Mouse (Mus musculus): Measurements from ENCODE around the gene Mgll. TPM values are rescaled to one million over a fixed set of nuclear protein-coding genes. Genes with fewer than 3 reads are reported as not detected.

The Mgll gene
- polyA plus RNA-seq, 1 experiment from 2014 or later, result 4.4 TPM

GRCm38 (mm10) chr6:88836178-88836819, 112.1 kb downstream of the Mgll start:
- no peak overlapping the region for H3K4me3 ChIP-seq (ENCODE audit: low read depth, low read length)
- no peak for DNase-seq (ENCODE audit: low spot score)
- no peaks in the 10 kb centered on the region for H3K36me3 ChIP-seq (ENCODE audit: control insufficient read depth, insufficient read depth, low read length)
- no peak for ATAC-seq (replicated peaks; ENCODE audit: low FRiP score)
- H3K9me3 ChIP-seq (ENCODE audit: control insufficient read depth, low read length), result no peaks in the 10 kb centered on the region
- no peak overlapping the region for H3K9ac ChIP-seq (ENCODE audit: low read length)
- H3K27me3 ChIP-seq (ENCODE audit: control insufficient read depth, insufficient read depth, low read length), result no peaks in the 10 kb centered on the region
- H3K4me2 ChIP-seq (ENCODE audit: low read depth, low read length, severe bottlenecking), result no peak overlapping the region
- peaks cover 5% of the 10 kb centered on the region for H3K4me1 ChIP-seq (replicated peaks; ENCODE audit: control insufficient read depth, insufficient read depth, low read length)
- H3K27ac ChIP-seq (ENCODE audit: low read depth, low read length), result no peak overlapping the region
- WGBS, result 93% methylated on average over 28 of the region's 28 CpGs

GRCm38 (mm10) chr6:88837999-88838398, 113.8 kb downstream of the Mgll start:
- DNase-seq (ENCODE audit: low spot score) (no peak), ATAC-seq (replicated peaks; ENCODE audit: low FRiP score) (no peak)
- no peak overlapping the region for H3K4me2 ChIP-seq (ENCODE audit: low read depth, low read length, severe bottlenecking)
- no peak overlapping the region for H3K27ac ChIP-seq (ENCODE audit: low read depth, low read length)
- no peaks in the 10 kb centered on the region for H3K27me3 ChIP-seq (ENCODE audit: control insufficient read depth, insufficient read depth, low read length)
- H3K9ac ChIP-seq (ENCODE audit: low read length), result no peak overlapping the region
- no peaks in the 10 kb centered on the region for H3K36me3 ChIP-seq (ENCODE audit: control insufficient read depth, insufficient read depth, low read length)
- H3K4me3 ChIP-seq (ENCODE audit: low read depth, low read length), result no peak overlapping the region
- peaks cover 9% of the 10 kb centered on the region for H3K4me1 ChIP-seq (replicated peaks; ENCODE audit: control insufficient read depth, insufficient read depth, low read length)
- no peaks in the 10 kb centered on the region for H3K9me3 ChIP-seq (ENCODE audit: control insufficient read depth, low read length)
- 90% methylated on average over 12 of the region's 12 CpGs for WGBS

GRCm38 (mm10) chr6:88838613-88839012, 114.4 kb downstream of the Mgll start:
- Histone ChIP-seq H3K27me3 (ENCODE audit: control insufficient read depth, insufficient read depth, low read length) (no peaks in the 10 kb centered on the region), H3K9me3 (ENCODE audit: control insufficient read depth, low read length) (no peaks in the 10 kb centered on the region), H3K4me1 (replicated peaks; ENCODE audit: control insufficient read depth, insufficient read depth, low read length) (peaks cover 9% of the 10 kb centered on the region), H3K9ac (ENCODE audit: low read length) (no peak overlapping the region), H3K27ac (ENCODE audit: low read depth, low read length) (no peak overlapping the region), H3K36me3 (ENCODE audit: control insufficient read depth, insufficient read depth, low read length) (no peaks in the 10 kb centered on the region), H3K4me2 (ENCODE audit: low read depth, low read length, severe bottlenecking) (no peak overlapping the region), H3K4me3 (ENCODE audit: low read depth, low read length) (no peak overlapping the region)
- no peak for DNase-seq (ENCODE audit: low spot score)
- ATAC-seq (replicated peaks; ENCODE audit: low FRiP score), result no peak
- WGBS, result 94% methylated on average over 10 of the region's 10 CpGs

GRCm38 (mm10) chr6:88839135-88839970, 115.1 kb downstream of the Mgll start:
- Histone ChIP-seq H3K4me1 (replicated peaks; ENCODE audit: control insufficient read depth, insufficient read depth, low read length) (peaks cover 9% of the 10 kb centered on the region), H3K27me3 (ENCODE audit: control insufficient read depth, insufficient read depth, low read length) (no peaks in the 10 kb centered on the region), H3K4me2 (ENCODE audit: low read depth, low read length, severe bottlenecking) (no peak overlapping the region), H3K9me3 (ENCODE audit: control insufficient read depth, low read length) (no peaks in the 10 kb centered on the region), H3K4me3 (ENCODE audit: low read depth, low read length) (no peak overlapping the region), H3K27ac (ENCODE audit: low read depth, low read length) (no peak overlapping the region), H3K36me3 (ENCODE audit: control insufficient read depth, insufficient read depth, low read length) (no peaks in the 10 kb centered on the region), H3K9ac (ENCODE audit: low read length) (no peak overlapping the region)
- DNase-seq (ENCODE audit: low spot score) (no peak), ATAC-seq (replicated peaks; ENCODE audit: low FRiP score) (no peak)
- 86% methylated on average over 26 of the region's 26 CpGs for WGBS

- H3K9me3 ChIP-seq (ENCODE audit: control insufficient read depth, low read length), result no peaks in the 10 kb centered on the region
- no peak overlapping the region for H3K27ac ChIP-seq (ENCODE audit: low read depth, low read length)
- H3K4me3 ChIP-seq (ENCODE audit: low read depth, low read length), result no peak overlapping the region
- ATAC-seq (replicated peaks; ENCODE audit: low FRiP score) (no peak), DNase-seq (ENCODE audit: low spot score) (no peak)
- 71% methylated on average over 3 of the region's 3 CpGs for whole genome bisulfite sequencing
- H3K36me3 ChIP-seq (ENCODE audit: control insufficient read depth, insufficient read depth, low read length), result no peaks in the 10 kb centered on the region
- H3K4me1 ChIP-seq (replicated peaks; ENCODE audit: control insufficient read depth, insufficient read depth, low read length), result peaks cover 9% of the 10 kb centered on the region
- no peaks in the 10 kb centered on the region for H3K27me3 ChIP-seq (ENCODE audit: control insufficient read depth, insufficient read depth, low read length)
- H3K9ac ChIP-seq (ENCODE audit: low read length), result no peak overlapping the region
- H3K4me2 ChIP-seq (ENCODE audit: low read depth, low read length, severe bottlenecking), result no peak overlapping the region
These were observed 116.0 kb downstream of the Mgll start for GRCm38 (mm10) chr6:88840211-88840610.

- no peaks in the 10 kb centered on the region for H3K36me3 ChIP-seq (ENCODE audit: control insufficient read depth, insufficient read depth, low read length)
- WGBS, result 56% methylated on average over 9 of the region's 9 CpGs
- H3K27me3 ChIP-seq (ENCODE audit: control insufficient read depth, insufficient read depth, low read length), result no peaks in the 10 kb centered on the region
- DNase-seq (ENCODE audit: low spot score) (no peak), ATAC-seq (replicated peaks; ENCODE audit: low FRiP score) (no peak)
- peaks cover 9% of the 10 kb centered on the region for H3K4me1 ChIP-seq (replicated peaks; ENCODE audit: control insufficient read depth, insufficient read depth, low read length)
- peak overlapping the region; percentile 62 for H3K4me3 ChIP-seq (ENCODE audit: low read depth, low read length)
- H3K9ac ChIP-seq (ENCODE audit: low read length), result peak overlapping the region; percentile 60
- no peaks in the 10 kb centered on the region for H3K9me3 ChIP-seq (ENCODE audit: control insufficient read depth, low read length)
- peak overlapping the region; percentile 53; the same call in 1 of the 2 replicates for H3K27ac ChIP-seq (ENCODE audit: low read depth, low read length)
- peak overlapping the region; percentile 73 for H3K4me2 ChIP-seq (ENCODE audit: low read depth, low read length, severe bottlenecking)
These were observed 116.7 kb downstream of the Mgll start for GRCm38 (mm10) chr6:88840791-88841513.

GRCm38 (mm10) chr6:88841514-88841780, 117.2 kb downstream of the Mgll start:
- peak overlapping the region; percentile 62 for H3K4me3 ChIP-seq (ENCODE audit: low read depth, low read length)

GRCm38 (mm10) chr6:88841781-88842689, 117.8 kb downstream of the Mgll start, which contains the start of gene Abtb1:
TSS of gene Abtb1 (minus strand) at chr6:88841984.
- no peaks in the 10 kb centered on the region for H3K36me3 ChIP-seq (ENCODE audit: control insufficient read depth, insufficient read depth, low read length)
- DNase-seq (ENCODE audit: low spot score) (peak; percentile 99), ATAC-seq (replicated peaks; ENCODE audit: low FRiP score) (peak; percentile 97)
- peaks cover 9% of the 10 kb centered on the region for H3K4me1 ChIP-seq (replicated peaks; ENCODE audit: control insufficient read depth, insufficient read depth, low read length)
- H3K27ac ChIP-seq (ENCODE audit: low read depth, low read length), result peak within 1 kb of the TSS; percentile 53
- H3K27me3 ChIP-seq (ENCODE audit: control insufficient read depth, insufficient read depth, low read length), result no peaks in the 10 kb centered on the region
- H3K4me3 ChIP-seq (ENCODE audit: low read depth, low read length), result peak within 1 kb of the TSS; percentile 62
- H3K9me3 ChIP-seq (ENCODE audit: control insufficient read depth, low read length), result no peaks in the 10 kb centered on the region
- H3K9ac ChIP-seq (ENCODE audit: low read length), result peak within 1 kb of the TSS; percentile 72
- under 1% methylated on average over 72 of the region's 72 CpGs for WGBS
- peak within 1 kb of the TSS; percentile 73 for H3K4me2 ChIP-seq (ENCODE audit: low read depth, low read length, severe bottlenecking)

More at GRCm38 (mm10) chr6:88841514-88841780, 117.2 kb downstream of the Mgll start:
- ATAC-seq (replicated peaks; ENCODE audit: low FRiP score) (peak; percentile 42; the same call in 1 of the 2 replicates), DNase-seq (ENCODE audit: low spot score) (no peak)
- Histone ChIP-seq H3K9ac (ENCODE audit: low read length) (peak overlapping the region; percentile 60), H3K4me1 (replicated peaks; ENCODE audit: control insufficient read depth, insufficient read depth, low read length) (peaks cover 9% of the 10 kb centered on the region), H3K4me2 (ENCODE audit: low read depth, low read length, severe bottlenecking) (peak overlapping the region; percentile 73), H3K36me3 (ENCODE audit: control insufficient read depth, insufficient read depth, low read length) (no peaks in the 10 kb centered on the region), H3K27ac (ENCODE audit: low read depth, low read length) (peak overlapping the region; percentile 53; the same call in 1 of the 2 replicates), H3K9me3 (ENCODE audit: control insufficient read depth, low read length) (no peaks in the 10 kb centered on the region), H3K27me3 (ENCODE audit: control insufficient read depth, insufficient read depth, low read length) (no peaks in the 10 kb centered on the region)
- WGBS, result under 1% methylated on average over 22 of the region's 22 CpGs
